Mouse (Mus musculus): ENCODE data around the gene Nuak1. TPM values are rescaled to one million over a fixed set of nuclear protein-coding genes. Genes with fewer than 3 reads are reported as not detected.

Gene Nuak1
- total and polyA plus RNA-seq, 3 experiments, result 1.2 to 3.4 (median 1.6) TPM

DNA sequence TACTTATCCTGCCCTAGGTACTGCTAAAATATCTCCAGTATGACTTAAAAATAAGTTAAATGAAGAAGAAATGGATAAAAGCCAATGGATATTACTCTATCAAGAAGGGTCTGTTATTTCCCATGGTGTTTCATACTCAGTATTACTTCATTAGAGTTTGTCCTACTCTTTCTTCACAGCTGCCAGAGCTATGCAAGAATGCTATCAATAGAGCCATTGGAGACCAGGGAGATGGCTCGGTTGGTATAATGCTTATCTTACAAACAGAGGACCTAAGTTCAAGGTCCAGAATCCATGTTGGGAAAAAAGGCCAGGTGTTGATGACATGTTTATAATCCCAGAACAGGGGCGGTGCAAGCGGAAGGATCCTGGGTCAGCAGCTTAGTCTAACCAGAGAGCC lies 72.2 kb downstream of the Nuak1 start:
- Histone ChIP-seq H3K27ac (ENCODE audit: insufficient read depth, low read depth) (no peak overlapping the region), H3K27me3 (replicated peaks) (no peaks in the 10 kb centered on the region), H3K9ac (ENCODE audit: insufficient read depth, low read depth) (no peak overlapping the region), H3K79me2 (replicated peaks; ENCODE audit: control insufficient read depth, extremely low read depth, insufficient read depth, poor library complexity, severe bottlenecking) (no peaks in the 10 kb centered on the region), H3K9me3 (replicated peaks; ENCODE audit: low read length) (peaks cover 4% of the 10 kb centered on the region), H3K36me3 (replicated peaks in 1 of 2; ENCODE audit: control insufficient read depth in 1 of 2, insufficient read depth in 1 of 2, low read length in 1 of 2) (peaks cover 0 to 6% of the 10 kb centered on the region in 2 experiments), H3K4me1 (ENCODE audit: control insufficient read depth in 1 of 2, insufficient read depth in 2 of 2) (peaks cover 4 to 18% of the 10 kb centered on the region in 2 experiments; a peak in 2 of 4 replicates), H3K4me3 (replicated peaks in 1 of 3; ENCODE audit: low read depth in 2 of 3, low read length in 2 of 3, poor library complexity in 1 of 3) (no peak overlapping the region), H3K4me2 (ENCODE audit: insufficient read depth, low read depth, poor library complexity, severe bottlenecking) (no peak overlapping the region)
- TF ChIP-seq JUN (IDR thresholded peaks at IDR 0.05; ENCODE audit: insufficient read depth, low read depth, low read length), result no peak
- no peak for TF ChIP-seq NELFE (IDR thresholded peaks at IDR 0.05; ENCODE audit: low read depth, low read length)
- no peak for TF ChIP-seq SMC3 (IDR thresholded peaks at IDR 0.05; ENCODE audit: low read depth, low read length)
- no peak for TF ChIP-seq IRF4 (IDR thresholded peaks at IDR 0.05; ENCODE audit: low read depth, low read length)
- TF ChIP-seq ZKSCAN1 (IDR thresholded peaks at IDR 0.05; ENCODE audit: borderline replicate concordance, low read depth, low read length), result no peak
- no peak for TF ChIP-seq JUND (conservative IDR thresholded peaks at IDR 0.05; ENCODE audit: low read depth, low read length)
- TF ChIP-seq E2F4 (IDR thresholded peaks at IDR 0.05; ENCODE audit: insufficient replicate concordance, low read depth, low read length), result no peak
- TF ChIP-seq ZNF384 (IDR thresholded peaks at IDR 0.05; ENCODE audit: low read depth, low read length), result no peak
- no peak for TF ChIP-seq PAX5 (IDR thresholded peaks at IDR 0.05; ENCODE audit: low read length)
- no peak for TF ChIP-seq CHD1 (IDR thresholded peaks at IDR 0.05; ENCODE audit: low read depth, low read length)
- DNase-seq (ENCODE audit: extremely low read depth), result no peak
- dilution Hi-C loops (cut with MboI; ENCODE audit: extremely low pct_ligation_motif_present, extremely low pct_unique_long_range_greater_than_20kb, low sequenced_read_pairs), result no loop called here
- in situ Hi-C loops (cut with MboI; ENCODE audit: low pct_ligation_motif_present, low pct_unique_long_range_greater_than_20kb, low sequenced_read_pairs), result no loop called here

DNA sequence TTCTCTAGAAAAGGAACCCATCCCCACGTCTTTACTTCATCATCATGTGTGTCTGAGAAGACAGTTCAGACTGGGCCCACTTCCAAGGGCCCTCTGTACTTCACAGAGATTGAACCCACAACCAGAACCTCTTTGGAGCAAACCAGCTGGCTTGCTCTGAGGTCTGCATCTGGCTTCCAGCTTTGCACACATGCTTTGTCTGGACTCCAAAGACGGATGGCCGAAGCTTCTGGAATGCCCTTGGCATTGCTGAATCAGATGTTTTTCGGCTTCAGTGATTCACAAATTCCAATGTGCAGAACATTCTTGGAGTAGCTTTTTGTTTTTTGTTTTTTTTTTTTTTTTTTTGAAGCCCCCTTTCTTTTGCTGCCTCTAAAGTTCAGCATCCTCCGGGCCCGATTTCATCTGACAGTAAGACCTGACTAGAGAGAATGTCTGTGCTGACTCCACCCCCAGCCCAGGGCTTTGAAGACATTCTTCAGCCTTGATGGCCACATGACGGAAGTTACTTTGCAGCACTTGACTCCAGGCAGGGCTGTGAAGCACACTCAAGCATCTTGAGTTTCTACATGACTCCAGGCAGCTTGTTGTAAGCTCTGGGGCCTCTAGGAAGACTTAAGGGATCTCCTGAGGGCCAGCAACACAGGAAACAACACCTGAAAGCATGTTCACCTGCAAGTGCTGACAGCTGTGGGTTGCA lies 75.1 kb downstream of the Nuak1 start:
- no peak for DNase-seq (ENCODE audit: extremely low read depth)
- no peaks in the 10 kb centered on the region for H3K79me2 ChIP-seq (replicated peaks; ENCODE audit: control insufficient read depth, extremely low read depth, insufficient read depth, poor library complexity, severe bottlenecking)
- TF ChIP-seq JUN (IDR thresholded peaks at IDR 0.05; ENCODE audit: insufficient read depth, low read depth, low read length), result no peak
- no peak for TF ChIP-seq MAFK (IDR thresholded peaks at IDR 0.05; ENCODE audit: insufficient replicate concordance, low read length)
- TF ChIP-seq MAX (IDR thresholded peaks at IDR 0.05; ENCODE audit: low read length), result no peak
- TF ChIP-seq RAD21 (IDR thresholded peaks at IDR 0.05; ENCODE audit: low read depth, low read length), result no peak
- no peak for TF ChIP-seq CHD2 (IDR thresholded peaks at IDR 0.05; ENCODE audit: low read length)
- H3K4me1 ChIP-seq (ENCODE audit: control insufficient read depth in 1 of 2, insufficient read depth in 2 of 2), result no peaks in the 10 kb centered on the region
- no peaks in the 10 kb centered on the region for H3K36me3 ChIP-seq (replicated peaks in 1 of 2; ENCODE audit: control insufficient read depth in 1 of 2, insufficient read depth in 1 of 2, low read length in 1 of 2)
- H3K4me2 ChIP-seq (ENCODE audit: insufficient read depth, low read depth, poor library complexity, severe bottlenecking), result no peak overlapping the region
- no peaks in the 10 kb centered on the region for H3K27me3 ChIP-seq (replicated peaks)
- peaks cover 4% of the 10 kb centered on the region for H3K9me3 ChIP-seq (replicated peaks; ENCODE audit: low read length)
- no peak overlapping the region for H3K4me3 ChIP-seq (replicated peaks in 1 of 3; ENCODE audit: low read depth in 2 of 3, low read length in 2 of 3, poor library complexity in 1 of 3)
- dilution Hi-C loops (cut with MboI; ENCODE audit: extremely low pct_ligation_motif_present, extremely low pct_unique_long_range_greater_than_20kb, low sequenced_read_pairs) (no loop called here), in situ Hi-C loops (cut with MboI; ENCODE audit: low pct_ligation_motif_present, low pct_unique_long_range_greater_than_20kb, low sequenced_read_pairs) (no loop called here)
- no peak overlapping the region for H3K9ac ChIP-seq (ENCODE audit: insufficient read depth, low read depth)
- H3K27ac ChIP-seq (ENCODE audit: insufficient read depth, low read depth), result no peak overlapping the region

Data from CH12.LX (cell line).